Mouse (Mus musculus) liver, embryonic 14.5 days (tissue): ENCODE data around the gene Itih5.

ENCODE experiments used
- CTCF ChIP-seq: IDR thresholded peaks from 2 replicates; pipeline ENCODE4 v1.5.1; 2016; ENCODE audit warnings: antibody characterized with exemption, low read depth, control low read depth
- EP300 ChIP-seq: IDR thresholded peaks from 2 replicates; pipeline ENCODE4 v1.6.1; 2016; ENCODE audit warnings: antibody characterized with exemption, low read depth

- TF ChIP-seq CTCF (no peak), EP300 (no peak)
Observed at GRCm38 (mm10) chr2:10166635-10167034, 13.3 kb downstream of the Itih5 start.
